Mouse (Mus musculus) c-Kit-positive CD71-negative TER-119-negative erythroid progenitor cells, embryonic 14.5 days (primary cell): ENCODE measurements around the gene Cyp2t4.

Source experiments
- DNase-seq: peaks from one replicate; pipeline ENCODE4 v3.0.0-alpha.2; 2013; ENCODE audit warnings: low read depth

Gene Cyp2t4

DNA sequence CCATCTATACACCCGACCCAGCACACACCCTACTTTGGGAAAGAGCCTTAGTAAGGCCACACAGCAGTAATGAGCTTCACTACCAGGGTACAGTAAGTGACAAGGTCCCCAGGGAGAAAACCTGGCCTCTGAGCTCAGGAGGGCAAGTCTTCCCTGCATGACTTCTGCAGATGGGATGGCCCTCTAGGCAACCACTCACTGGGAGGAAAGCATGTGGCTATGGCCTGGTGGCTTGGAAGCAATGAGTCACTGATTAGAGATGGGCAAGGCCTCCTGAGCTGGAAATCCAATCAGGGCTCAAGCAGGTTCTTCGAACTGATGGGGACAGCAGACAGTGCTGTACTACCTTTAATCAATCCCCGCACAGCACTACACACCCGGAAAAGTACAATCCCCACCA is 8.2 kb downstream of the Cyp2t4 start:
- DNase-seq, result no peak

DNA sequence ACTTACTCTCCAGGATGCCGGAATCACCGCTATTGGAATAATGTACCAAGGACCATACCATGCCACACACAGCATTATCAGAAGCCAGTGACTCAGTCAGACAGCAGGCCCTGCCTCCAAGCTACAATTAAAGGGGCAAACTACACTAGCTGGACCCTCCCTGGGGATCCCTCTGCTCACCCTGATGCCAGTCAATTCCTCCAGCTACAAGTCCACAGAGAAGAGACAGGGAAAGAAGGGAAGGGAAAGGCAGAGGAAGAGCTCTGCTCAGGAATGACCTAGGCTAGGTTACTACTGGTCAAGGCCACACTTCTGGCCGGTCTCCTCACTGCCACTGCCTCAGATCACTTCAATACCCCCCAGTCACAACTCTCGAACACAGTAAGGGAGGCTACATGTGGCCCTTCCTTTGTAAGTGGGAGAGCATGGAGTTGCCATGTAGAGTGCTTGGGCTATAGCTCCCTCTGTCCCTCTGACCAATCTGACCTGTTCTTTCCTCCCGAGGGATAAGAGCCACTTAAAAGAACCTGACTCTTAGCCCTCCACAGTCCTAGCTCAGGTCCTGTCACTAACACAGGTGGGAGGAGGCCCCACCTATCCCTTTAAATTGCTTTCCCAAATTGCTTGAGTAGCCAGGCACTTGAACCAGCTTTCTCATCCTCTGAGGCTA is 9.4 kb downstream of the Cyp2t4 start:
- no peak for DNase-seq

DNA sequence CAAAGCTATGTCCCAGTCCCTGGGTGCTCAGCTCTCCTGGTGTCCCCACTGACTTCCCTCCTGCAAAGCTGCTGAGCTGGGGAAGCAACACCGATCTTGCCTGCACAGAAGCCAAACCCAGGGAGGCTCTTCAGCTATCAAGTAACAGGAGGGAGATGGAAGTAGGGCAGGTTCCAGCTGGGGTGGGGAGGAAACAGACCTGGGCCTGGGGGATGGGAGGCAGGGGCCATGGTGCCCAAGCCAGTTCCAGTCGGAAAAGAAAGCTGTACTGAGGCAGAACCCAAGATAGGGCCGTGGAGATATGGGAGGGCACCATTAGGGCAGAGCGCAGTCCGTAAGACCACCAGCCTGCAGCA is 9.9 kb downstream of the Cyp2t4 start:
- DNase-seq, result no peak

DNA sequence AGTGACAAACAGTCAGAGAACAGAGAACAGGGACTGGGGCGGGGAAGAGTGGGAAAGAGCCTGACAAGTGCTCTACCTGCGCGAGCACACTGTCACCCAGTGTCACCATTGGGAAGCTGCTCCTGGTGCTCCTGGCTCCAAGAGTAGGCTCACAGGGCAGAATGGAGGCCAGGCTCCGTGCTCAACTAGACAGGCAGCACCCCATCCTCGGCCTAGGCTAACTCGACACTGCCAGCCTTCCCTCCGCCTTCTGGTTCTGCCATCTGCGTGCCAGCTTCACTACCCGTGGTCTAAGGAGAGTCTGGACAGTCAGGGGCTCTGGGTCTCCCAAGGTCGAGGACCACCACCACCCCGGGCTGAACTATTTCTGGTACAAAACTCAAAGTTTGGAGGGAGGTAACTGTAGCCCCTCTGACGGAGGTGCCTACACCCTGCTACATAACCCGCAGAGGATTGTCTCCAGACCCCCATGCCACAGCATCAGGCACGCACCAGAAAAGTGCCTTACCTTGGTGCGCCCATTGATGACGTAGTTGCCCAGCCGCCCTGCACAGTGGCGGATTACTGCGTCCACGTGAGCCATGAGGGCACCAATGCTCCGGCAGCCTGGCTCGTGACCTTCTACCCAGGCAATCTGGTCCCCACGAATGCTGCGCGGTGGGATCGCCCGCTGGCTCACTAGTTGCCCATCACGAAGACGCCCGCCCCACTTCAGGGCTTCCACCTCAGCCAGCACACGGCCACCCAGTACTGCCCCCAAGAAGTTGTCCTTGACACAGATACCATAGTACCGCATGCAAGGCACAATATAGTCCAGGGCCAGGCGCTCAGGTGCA is 10.8 kb downstream of the Cyp2t4 start:
- DNase-seq, result no peak

DNA sequence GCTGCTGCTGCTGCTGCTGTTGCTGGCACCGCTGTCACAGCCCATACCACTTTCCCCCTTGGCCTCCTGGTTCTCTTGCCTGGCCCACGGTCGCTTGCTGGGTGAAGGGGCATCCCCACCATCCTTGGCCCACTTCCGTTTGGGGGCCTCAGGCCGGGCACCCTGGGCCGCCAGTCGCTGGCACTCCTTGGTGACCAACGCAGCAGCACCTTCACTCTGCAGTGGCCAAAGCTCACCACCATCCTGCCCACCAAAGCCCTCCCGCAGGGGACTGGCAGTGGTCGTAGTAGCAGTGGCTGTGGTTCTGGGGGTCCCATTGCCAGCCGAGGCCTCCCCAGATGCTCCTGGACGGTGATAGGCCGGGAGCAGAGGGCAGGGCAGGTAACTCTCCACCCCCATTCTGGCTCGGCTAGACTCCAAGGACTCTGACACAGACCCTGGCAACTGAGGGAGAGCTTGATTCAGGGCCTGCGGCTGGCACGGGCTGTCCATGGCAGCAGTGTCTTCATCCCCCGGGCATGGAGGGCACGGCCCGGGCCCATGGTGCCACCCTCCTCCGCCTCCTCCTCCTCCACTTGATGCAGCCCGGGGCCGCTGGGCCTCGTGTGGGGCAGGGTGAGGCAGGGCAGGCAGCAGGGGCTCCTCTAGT is 11.6 kb downstream of the Cyp2t4 start:
- no peak for DNase-seq

DNA sequence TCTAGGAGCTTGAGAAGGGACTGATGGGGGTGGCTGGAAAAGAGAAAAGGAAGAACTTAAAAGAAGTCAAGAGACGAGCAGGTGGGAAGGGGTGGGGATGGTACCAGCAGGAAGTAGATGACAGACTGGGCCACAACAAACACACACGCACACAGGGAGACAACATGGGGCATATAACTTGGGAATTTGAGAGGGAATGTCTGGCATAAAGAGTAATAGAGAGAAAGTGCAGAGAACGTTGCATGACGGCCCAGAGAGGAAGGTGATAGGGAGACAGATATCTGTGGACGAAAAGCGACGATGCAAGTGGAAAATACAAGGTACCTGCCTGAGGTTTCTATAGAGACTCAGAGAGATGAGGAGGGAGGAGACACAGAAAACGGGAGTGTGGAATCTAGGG is 12.2 kb downstream of the Cyp2t4 start:
- no peak for DNase-seq

DNA sequence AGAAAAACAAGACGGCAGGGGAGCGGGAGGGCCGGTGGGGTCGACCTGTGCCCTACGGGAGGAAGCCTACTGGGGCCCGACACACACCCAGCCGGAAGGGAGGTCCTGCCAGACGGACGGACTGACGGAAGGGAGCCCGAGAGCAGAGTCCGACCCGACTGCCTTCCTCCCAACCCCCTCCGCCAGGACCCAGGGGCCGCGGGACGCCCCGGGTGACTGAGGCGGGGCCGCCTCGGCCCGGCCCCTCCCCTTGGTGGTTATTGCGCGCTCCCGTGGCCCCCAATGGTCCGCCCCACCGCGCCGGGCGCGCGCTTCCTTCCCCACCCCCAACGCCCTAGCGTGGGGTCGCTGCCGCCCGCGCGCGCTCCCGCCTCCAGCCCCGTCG is 12.7 kb downstream of the Cyp2t4 start:
- peak; percentile 58 for DNase-seq

DNA sequence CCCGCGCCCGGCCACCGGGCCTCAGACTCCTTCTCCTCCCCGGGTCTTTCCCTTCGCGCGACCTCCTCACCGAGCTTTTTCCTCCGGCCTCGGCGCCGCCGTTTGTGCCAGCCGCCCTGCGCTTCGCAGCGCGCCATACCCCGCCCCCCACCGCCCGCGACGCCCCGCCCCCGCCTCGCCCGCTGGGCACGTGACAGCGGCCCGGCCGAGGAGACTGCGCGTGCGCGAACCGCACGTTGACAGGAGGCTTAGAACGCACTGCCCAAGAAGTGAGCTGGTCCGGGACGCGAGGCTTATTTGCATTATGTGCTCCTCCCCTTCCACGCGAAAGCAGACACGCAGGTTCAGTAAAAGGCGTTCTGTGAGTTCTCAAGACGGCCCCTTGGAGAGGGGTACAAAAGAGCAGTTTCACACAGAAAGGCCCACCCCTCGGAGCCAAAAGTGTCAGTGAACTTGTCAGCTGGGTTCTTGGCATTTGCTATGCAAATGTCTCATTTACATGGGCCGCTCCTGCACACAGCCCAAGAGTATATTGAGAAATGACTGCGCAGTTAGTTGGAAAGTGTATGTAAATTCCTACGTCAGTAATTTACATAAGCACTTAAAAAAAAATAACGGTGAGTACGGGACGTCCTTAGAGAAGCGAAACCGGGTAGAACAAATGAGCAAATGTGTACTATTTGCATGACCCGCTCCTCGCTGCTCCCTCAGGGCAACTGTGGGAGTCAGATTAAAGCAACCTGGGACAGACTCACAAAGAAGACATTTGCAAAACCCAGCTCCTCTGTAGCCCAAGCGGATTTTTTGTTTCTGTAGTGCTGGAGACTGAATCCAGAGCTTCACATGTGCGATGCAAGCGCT is 13.3 kb downstream of the Cyp2t4 start, which contains the start of gene Egln2:
Gene Egln2 (minus strand): TSS at position 189 of the 861 bp plus-strand sequence.
- peak; percentile 88 for DNase-seq

DNA sequence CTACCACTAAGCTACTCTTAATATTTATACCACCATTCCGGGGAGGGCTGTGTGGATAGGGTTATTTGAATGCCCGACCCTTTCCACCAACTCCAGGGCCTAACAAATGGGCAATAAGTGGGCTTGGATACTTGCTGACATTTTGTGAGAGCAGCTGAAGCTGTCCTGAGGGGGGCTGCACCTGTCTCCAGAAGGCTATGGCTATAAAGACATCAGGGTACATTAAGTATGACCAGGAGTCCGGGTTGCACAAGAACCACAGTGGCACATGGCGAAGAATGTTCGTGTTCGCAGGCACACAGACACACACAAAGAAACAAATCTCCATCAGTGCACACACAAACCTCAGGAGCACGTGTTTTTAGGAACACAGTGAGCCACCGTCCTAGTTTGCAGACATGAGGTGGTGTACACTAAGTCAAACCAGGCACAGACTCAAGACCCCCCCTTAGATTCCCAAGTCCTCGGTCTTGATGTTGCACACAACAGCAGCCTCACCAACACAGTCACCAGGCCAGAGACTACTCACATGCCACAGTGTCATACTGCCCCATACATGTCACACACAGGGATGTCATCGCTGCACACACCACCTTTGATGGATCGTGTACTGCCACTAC is 14.1 kb downstream of the Cyp2t4 start:
- DNase-seq, result no peak

DNA sequence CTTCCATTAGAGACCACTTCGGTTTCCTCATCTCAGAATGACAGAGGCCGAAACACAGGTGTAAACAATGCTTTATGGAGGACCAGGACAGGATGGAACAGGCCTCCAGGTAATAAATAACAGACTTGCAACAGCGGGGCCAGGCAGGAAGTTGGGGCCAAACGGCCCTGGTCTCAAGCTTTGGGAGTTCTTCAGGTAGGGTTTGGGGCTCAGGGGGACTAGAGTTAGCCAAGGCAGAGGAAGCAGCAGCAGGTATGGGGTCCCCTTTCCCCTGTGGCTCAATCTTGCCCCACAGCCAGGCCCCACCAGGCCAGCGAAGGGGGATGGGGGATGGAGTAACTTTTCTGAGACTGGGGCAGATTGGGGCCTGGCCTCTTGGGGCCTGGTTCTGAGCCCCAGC is 14.9 kb downstream of the Cyp2t4 start:
- DNase-seq, result no peak

DNA sequence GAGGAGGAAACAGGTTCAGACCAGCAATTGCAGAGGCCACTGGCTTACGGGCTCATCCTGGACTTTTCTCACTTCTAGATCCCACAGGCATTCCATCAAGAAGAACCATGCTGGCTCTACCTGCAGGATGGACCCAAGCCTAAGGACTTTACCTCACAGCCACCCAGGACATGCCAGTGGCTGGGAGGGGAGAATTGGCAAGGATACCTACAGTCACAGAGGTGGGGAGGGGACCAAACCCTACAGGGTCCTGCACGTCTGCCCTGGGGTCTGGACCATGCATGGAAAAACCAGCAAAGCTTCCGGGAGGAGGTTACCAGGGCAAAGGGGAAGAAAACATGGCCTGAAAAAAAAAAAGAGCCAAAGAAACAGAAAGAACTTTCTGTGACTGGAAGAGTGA is 17.5 kb downstream of the Cyp2t4 start:
- DNase-seq, result no peak

DNA sequence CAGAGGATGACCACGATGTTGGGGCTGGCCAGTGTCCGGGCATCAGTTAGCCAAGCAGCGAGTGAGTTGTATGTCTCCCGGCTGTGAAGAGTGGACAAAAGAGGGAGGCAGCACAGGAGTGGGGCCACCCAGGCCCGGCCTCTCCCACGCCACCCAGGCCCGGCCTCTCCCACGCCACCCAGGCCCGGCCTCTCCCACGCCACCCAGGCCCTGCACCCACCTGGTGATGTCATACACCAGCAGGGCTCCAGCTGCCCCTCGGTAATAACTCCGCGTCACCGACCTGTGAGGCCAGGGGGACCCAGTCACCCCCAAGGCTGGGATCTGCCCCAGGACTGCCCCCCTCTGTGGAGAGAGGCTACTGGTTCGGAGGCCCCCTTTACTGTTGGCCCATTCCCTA is 21.0 kb downstream of the Cyp2t4 start:
- DNase-seq, result no peak

DNA sequence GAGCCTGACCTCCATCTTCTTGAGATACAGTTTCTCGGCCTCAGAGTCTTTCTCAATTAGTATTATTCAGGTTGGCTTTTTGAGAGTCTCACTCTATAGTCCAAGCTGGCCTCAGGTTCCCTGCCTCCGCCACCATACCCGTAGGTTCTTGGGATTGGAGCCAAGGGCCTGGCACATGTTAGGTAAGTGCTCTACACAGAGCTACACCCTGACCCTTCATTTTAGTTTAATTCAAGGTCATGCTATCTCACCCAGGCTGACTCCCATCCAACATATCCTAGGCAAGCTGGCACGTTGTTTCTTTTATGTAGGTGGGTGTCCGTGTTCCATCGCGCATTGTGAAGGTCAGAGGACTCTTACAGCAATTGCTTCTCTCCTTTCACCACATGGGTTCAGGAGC is 21.4 kb downstream of the Cyp2t4 start:
- DNase-seq, result no peak

DNA sequence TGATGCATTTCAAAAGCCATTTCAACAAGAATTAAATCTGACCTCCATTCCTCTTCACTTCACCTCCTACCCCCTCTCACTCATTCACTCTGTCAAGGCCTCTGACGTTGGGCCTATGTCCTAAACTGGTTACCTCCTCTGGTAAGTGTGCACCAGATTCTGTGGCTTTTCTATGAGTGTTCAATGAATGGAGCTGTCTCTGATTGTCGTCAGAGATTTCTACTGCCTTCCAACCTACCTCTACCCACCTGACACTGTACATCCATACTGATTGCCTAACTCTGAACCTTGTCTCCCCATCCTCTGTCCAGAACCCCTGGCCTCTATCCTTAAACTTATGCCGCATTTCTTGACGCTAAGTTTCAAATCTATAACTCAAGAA is 24.4 kb downstream of the Cyp2t4 start:
- no peak for DNase-seq

DNA sequence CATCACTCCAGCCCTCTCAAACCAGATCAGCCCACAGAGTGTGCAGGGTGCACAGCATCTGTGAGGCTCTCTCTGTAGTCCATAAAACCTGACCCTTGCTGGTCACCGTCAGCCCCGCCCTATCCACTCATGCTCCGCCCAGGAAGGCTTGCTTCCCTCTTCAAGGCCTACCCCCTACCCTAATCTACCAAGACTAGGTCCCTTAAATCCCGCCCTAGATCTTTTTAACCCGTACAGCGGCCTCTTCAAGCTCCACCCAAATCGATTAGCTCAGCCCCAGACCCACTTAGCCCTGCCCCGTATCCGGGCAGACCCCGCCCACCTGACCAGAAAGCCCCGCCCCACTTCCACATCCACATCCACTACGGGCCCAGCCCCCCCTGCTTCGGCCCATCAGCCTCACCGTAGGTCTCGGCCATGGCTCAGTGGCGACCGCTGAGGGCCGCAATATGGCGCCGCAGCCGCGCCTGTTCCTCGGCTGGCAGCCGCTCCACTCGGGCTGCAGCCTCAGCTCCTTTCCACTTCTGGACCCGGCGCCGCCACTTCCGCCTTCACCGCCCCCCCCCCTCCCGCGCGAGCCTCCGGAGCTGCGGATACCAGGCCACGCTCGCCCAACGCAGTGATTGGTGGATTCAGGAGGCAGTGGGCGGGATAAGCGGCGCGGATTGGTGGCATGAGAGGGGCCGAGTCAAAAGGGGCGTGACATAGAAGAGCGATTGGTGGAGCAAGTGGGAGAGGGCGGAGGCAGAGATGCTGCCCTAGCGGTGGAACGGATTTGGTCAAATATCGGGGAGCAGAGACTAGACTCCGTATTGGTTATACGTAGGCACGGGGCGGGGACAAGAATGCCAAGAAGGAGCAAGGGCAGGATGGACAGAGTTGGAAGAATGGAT is 25.1 kb downstream of the Cyp2t4 start, which contains the start of gene Rab4b:
Gene Rab4b (minus strand): TSS at position 573 of the 893 bp plus-strand sequence.
- DNase-seq, result peak; percentile 99

DNA sequence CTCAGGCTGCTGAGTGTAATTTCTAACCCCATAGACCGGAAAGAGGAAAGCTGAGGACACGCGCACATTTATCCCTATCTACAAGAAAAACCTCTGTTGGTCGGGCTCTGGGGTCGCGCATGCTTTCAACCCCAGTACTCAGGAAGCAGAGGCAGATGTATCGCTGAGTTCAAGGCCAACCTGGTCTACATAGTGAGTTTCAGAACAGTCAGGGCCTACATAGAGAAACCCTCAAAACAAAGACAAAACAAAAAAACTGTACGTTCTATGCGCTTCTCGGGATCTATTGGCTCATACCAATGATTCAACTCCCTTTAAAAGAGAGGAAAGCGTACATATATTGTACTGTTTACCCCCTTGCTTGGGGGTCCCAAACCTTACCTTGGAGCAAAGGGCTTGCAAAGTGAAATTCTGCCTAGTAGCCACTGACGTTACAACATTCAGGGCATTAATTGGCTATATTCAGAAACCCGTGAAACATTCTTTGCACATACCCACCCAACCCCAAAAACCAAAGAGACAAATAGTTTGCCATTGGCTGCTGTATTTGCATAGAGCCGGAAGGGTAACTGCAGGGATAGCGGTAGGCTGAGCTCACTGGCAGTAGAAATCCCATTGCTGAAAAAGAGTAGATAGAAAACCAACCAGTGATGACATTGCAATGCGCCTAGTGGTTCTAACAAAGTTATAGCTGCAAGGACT is 25.9 kb downstream of the Cyp2t4 start:
- DNase-seq, result no peak

DNA sequence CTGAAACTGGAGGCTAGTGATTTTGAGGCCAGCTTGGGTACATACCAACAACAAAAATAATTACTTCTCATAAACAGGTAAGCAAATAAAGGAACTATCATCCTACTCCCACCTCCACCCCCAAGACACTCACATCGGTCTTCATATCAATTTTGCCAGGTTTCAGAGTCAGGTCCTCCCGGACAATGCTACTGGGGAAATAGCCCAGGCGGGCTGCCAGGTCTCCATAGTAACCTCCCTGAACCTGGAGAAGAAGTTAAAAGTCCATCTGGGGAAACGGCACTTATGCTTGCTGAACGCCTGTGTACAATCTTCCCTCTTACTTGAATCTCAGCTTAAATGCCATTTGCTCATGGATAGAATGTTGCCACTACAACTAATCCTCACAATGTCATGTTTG is 26.5 kb downstream of the Cyp2t4 start:
- no peak for DNase-seq

DNA sequence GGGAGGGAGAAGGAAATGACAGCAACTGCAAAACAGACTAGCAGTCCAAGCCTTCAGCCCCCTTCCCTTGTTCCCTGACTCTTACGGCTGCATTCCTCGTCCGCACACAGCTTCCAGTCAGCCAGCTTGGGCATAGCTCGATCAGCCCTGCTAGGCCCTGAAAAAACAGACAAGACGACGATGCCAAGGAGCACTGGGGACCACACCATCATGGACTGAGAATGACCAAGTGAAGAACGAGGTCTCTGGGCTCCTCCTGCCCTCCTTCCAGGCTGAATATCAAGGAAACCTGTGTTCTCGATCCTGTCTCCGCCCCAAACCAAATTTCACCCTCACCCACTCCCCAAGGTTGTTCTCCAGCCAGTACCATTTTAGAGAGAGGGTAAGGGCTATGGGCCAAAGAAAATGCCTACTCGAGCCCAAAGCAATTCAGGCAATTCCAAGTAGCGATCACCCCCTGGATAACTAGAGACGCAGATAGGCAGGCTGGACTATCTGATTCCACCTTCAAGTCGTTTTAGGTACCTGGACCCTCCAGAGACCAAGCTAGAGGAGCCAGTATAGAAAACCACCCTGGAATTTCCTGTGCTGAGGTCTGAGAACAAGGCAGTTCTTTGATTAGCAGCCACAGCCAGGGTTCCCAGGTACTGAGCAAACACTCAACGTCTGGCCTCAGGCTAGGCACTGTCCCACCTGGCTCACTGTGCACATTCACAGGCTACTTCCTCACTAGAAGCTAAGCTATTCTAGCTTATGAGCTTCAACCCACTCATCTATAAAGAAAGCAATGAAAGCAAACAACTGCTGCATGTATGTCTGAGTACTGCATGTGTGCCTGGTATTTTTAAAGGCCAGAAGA is 27.6 kb downstream of the Cyp2t4 start, which contains the start of the genes Gm21983 and Mia:
Gene Gm21983 (minus strand): TSS at position 250 of the 859 bp plus-strand sequence.
Gene Mia (minus strand): TSS at position 321 of the 859 bp plus-strand sequence.
- no peak for DNase-seq

DNA sequence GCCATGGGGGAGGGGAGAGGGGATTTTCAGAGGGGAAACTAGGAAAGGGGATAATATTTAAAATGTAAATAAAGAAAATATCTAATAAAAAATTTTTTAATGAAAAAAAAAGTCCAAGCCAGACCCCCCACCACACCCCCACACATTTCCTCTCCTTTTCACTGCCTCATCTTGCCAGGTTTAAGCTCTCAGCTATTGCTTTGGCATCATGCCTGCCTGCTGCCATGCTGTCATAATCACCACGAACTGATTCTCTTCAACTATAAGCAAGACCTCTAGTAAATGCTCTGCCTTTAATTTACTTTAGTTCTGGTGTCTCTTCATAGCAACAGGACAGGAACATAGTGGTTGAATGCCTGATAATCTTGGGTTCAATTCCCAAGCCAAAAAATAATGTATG is 29.0 kb downstream of the Cyp2t4 start:
- no peak for DNase-seq
